Mouse (Mus musculus): ENCODE data around the gene Treml4. TPM values are rescaled to one million over a fixed set of nuclear protein-coding genes. Genes with fewer than 3 reads are reported as not detected.
"Not testable (repeated sequence)": the region's sequence is repeated elsewhere in the genome, so short reads cannot be mapped to it uniquely, and the experiment has no call there.

Treml4 gene
- polyA plus RNA-seq, 1 experiment from 2014 or later, result not detected

DNA sequence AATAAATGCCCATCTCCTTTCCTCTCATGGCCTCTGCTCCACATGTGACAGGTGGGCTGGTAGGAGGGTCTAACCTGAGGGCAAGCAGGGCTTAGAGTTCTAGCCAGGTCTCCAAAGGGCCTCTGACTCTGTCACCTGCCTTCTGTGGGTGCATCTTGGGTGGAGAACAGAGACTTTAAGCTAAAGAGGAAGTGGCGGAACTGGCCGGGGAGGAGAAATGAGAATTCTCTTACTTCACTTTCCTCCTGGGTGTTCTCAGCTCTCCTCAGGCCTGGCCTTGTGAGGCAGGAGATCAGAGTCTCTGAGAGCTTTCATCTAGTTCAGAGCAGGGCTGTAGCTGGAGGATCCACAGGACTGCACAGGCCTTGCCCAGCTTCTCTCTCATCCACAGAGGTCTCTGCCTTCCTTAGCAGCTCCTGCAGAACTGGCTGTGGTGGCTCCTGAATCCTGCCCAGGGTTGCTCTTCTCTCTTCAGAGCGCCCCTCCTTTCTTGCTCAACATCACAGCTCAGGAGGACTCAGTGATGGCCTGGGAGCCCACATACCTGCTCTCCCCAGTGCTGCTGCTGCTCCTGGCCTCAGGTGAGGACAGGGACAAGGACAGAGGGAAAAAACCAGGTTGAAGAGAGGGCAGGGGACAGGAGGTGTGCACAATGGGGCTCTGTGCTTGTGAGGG lies 51.9 kb downstream of the Treml4 start, which contains the start of gene B430306N03Rik:
Gene B430306N03Rik (plus strand): TSS at position 237 of the 675 bp plus-strand sequence.
- not testable (repeated sequence) for H3K36me3 ChIP-seq; H3K27me3 ChIP-seq; ATAC-seq (ENCODE audit: low FRiP score); H3K27ac ChIP-seq; H3K9me3 ChIP-seq; H3K4me1 ChIP-seq (replicated peaks); H3K4me2 ChIP-seq; H3K9ac ChIP-seq; H3K4me3 ChIP-seq
- WGBS, result 93% methylated on average over 3 of the region's 3 CpGs

DNA sequence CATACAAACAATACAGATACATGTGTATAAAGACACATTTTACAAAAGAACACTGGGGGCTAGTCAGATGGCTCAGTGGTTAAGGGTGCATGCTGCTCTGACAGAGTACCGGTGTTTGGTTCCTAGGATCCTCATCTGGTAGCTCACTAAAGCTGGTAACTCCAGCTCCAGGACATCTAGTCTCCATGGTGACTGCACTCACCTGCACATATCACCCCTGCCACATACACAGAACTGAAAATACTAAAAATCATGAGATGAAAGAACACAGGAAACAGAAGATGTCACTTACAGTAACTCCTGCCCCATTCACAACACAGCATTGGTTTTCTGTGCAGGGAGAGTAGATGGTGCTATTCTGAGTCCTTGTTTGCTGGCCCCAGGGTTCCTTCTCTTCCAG lies 54.6 kb downstream of the Treml4 start:
- no peak overlapping the region for H3K27ac ChIP-seq
- no peak overlapping the region for H3K4me2 ChIP-seq
- WGBS, result 100% methylated on average over 1 of the region's 1 CpGs
- no peaks in the 10 kb centered on the region for H3K4me1 ChIP-seq (replicated peaks)
- no peak overlapping the region for H3K4me3 ChIP-seq
- no peak for ATAC-seq (ENCODE audit: low FRiP score)
- H3K36me3 ChIP-seq, result no peaks in the 10 kb centered on the region
- H3K9me3 ChIP-seq, result no peaks in the 10 kb centered on the region
- H3K27me3 ChIP-seq, result no peaks in the 10 kb centered on the region
- no peak overlapping the region for H3K9ac ChIP-seq

DNA sequence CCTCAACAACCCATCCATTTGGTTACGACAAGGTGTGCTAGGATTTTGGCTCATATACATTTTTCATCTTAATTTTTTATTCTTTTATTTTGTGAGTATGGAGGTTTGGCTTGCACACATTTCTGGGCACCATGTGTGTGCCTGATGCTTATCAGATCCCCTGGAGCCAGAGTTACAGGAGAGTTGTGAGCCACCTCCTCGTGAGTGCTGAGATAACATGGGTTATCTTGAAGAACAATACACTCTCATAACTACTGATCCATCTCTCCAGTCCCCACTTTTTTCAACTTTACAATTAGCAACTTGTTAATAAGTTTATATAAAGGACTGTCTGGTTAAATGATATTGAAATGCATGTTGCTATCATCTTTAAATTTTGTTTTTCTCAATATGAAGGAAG lies 57.2 kb downstream of the Treml4 start:
- H3K36me3 ChIP-seq, result no peaks in the 10 kb centered on the region
- no peak for ATAC-seq (ENCODE audit: low FRiP score)
- H3K9me3 ChIP-seq, result no peaks in the 10 kb centered on the region
- H3K4me3 ChIP-seq, result no peak overlapping the region
- no peak overlapping the region for H3K4me2 ChIP-seq
- H3K9ac ChIP-seq, result no peak overlapping the region
- 87% methylated on average over 2 of the region's 2 CpGs for WGBS
- no peaks in the 10 kb centered on the region for H3K27me3 ChIP-seq
- no peaks in the 10 kb centered on the region for H3K4me1 ChIP-seq (replicated peaks)
- H3K27ac ChIP-seq, result no peak overlapping the region

DNA sequence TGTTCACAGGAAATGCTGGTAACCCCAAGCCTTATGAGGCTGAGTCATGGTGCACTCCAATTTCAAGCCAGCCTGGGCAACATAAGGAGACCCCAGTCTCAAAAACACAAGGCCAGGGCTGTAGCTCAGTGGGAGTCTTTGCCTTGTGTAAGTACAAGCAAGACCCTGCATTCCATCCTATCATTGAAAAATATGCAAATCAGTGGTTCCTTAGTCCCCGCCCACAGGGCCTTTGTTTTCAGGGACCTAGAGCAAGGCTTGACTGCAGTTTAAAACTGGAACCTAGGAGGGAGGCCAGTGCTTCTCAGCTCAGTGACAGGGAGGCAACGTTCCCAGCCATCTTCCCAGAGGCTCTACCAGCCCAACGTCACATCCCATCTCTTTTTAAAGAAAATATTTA lies 59.1 kb downstream of the Treml4 start:
- Histone ChIP-seq H3K4me2 (no peak overlapping the region), H3K9me3 (no peaks in the 10 kb centered on the region), H3K27ac (no peak overlapping the region), H3K9ac (no peak overlapping the region), H3K4me3 (no peak overlapping the region), H3K27me3 (no peaks in the 10 kb centered on the region), H3K36me3 (no peaks in the 10 kb centered on the region), H3K4me1 (replicated peaks) (no peaks in the 10 kb centered on the region)
- WGBS, result 65% methylated on average over 3 of the region's 3 CpGs
- ATAC-seq (ENCODE audit: low FRiP score), result no peak

DNA sequence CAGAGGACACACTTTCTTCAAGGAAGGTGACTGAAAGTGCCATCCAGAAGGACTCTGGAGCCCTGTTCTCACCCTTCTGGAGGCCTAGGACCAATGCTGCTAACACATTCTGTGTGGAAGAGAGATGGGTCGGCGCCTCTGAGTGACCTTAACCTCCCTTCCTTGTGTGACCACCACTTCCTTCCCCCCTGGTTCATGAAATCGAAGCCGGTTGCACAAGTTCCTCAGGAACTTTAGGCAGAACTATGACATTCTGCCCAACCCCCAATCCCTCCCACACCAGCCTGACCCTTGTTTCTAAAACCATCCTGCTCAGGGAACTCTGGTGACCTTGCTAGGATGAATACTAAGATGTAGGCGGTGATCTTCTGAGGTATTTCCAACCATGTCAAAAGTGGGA lies 60.2 kb downstream of the Treml4 start:
- H3K36me3 ChIP-seq, result no peaks in the 10 kb centered on the region
- no peak for ATAC-seq (ENCODE audit: low FRiP score)
- H3K9ac ChIP-seq, result no peak overlapping the region
- no peaks in the 10 kb centered on the region for H3K27me3 ChIP-seq
- no peaks in the 10 kb centered on the region for H3K4me1 ChIP-seq (replicated peaks)
- no peaks in the 10 kb centered on the region for H3K9me3 ChIP-seq
- H3K4me3 ChIP-seq, result no peak overlapping the region
- WGBS, result 92% methylated on average over 5 of the region's 5 CpGs
- H3K27ac ChIP-seq, result no peak overlapping the region
- no peak overlapping the region for H3K4me2 ChIP-seq

Other genes starting within 250 kb of the Treml4 start
- not detected in 2 replicates for gene 1700122O11Rik, start 226.0 kb upstream of the Treml4 start, polyA plus RNA-seq (2015; fragmentation: Nextera tagmentation; extraction: Ambion mirVana)
- 0.21 TPM in 1 of 2 replicates, not detected in the other for gene 1700067P10Rik, start 175.0 kb upstream of the Treml4 start, polyA plus RNA-seq (2015; fragmentation: Nextera tagmentation; extraction: Ambion mirVana)
- not detected in 2 replicates for gene 9830107B12Rik, start 118.0 kb upstream of the Treml4 start, polyA plus RNA-seq (2015; fragmentation: Nextera tagmentation; extraction: Ambion mirVana)
- 0.21 TPM in 1 of 2 replicates, not detected in the other for gene A530064D06Rik, start 97.0 kb upstream of the Treml4 start, polyA plus RNA-seq (2015; fragmentation: Nextera tagmentation; extraction: Ambion mirVana)
- not detected in 2 replicates for gene Trem1, start 31.5 kb upstream of the Treml4 start, polyA plus RNA-seq (2015; fragmentation: Nextera tagmentation; extraction: Ambion mirVana)
- not detected in 2 replicates for gene Trem3, start 16.5 kb upstream of the Treml4 start, polyA plus RNA-seq (2015; fragmentation: Nextera tagmentation; extraction: Ambion mirVana)
- 0.14 and 0.17 TPM in 2 replicates for gene Treml2, start 35.2 kb downstream of the Treml4 start, polyA plus RNA-seq (2015; fragmentation: Nextera tagmentation; extraction: Ambion mirVana)
- gene B430306N03Rik, start 51.8 kb downstream of the Treml4 start, polyA plus RNA-seq (2015; fragmentation: Nextera tagmentation; extraction: Ambion mirVana), result 0.14 and 0.35 TPM in 2 replicates
- gene Trem2, start 82.1 kb downstream of the Treml4 start, polyA plus RNA-seq (2015; fragmentation: Nextera tagmentation; extraction: Ambion mirVana), result 4.8 and 5.9 TPM in 2 replicates
- gene Treml1, start 95.6 kb downstream of the Treml4 start, polyA plus RNA-seq (2015; fragmentation: Nextera tagmentation; extraction: Ambion mirVana), result 0.74 and 1.00 TPM in 2 replicates
- gene Nfya, start 145.6 kb downstream of the Treml4 start, polyA plus RNA-seq (2015; fragmentation: Nextera tagmentation; extraction: Ambion mirVana), result 13.2 and 13.8 TPM in 2 replicates
- 45.1 and 47.1 TPM in 2 replicates for gene Oard1, start 145.7 kb downstream of the Treml4 start, polyA plus RNA-seq (2015; fragmentation: Nextera tagmentation; extraction: Ambion mirVana)
- 0.67 and 0.81 TPM in 2 replicates for gene Apobec2, start 168.6 kb downstream of the Treml4 start, polyA plus RNA-seq (2015; fragmentation: Nextera tagmentation; extraction: Ambion mirVana)
- gene Tspo2, start 187.2 kb downstream of the Treml4 start, polyA plus RNA-seq (2015; fragmentation: Nextera tagmentation; extraction: Ambion mirVana), result 1.8 and 2.7 TPM in 2 replicates
- gene Unc5cl, start 190.6 kb downstream of the Treml4 start, polyA plus RNA-seq (2015; fragmentation: Nextera tagmentation; extraction: Ambion mirVana), result 0.26 and 0.38 TPM in 2 replicates

Data from hindbrain, embryonic 13.5 days (tissue).